Mouse (Mus musculus): ENCODE measurements around the gene Lrrc37a. TPM values are rescaled to one million over a fixed set of nuclear protein-coding genes. Genes with fewer than 3 reads are reported as not detected.

Lrrc37a gene
- total and polyA plus RNA-seq, 2 experiments from 2014 or later = under 0.01 TPM; not detected in 1

GRCm38 (mm10) chr11:103436282-103436681 is 68.1 kb downstream of the Lrrc37a start:
- no peaks in the 10 kb centered on the region for H3K9me3 ChIP-seq (ENCODE audit: low read length)
- H3K9ac ChIP-seq (replicated peaks; ENCODE audit: low read length) = no peak overlapping the region
- no peaks in the 10 kb centered on the region for H3K27me3 ChIP-seq (ENCODE audit: insufficient read depth, low read length)
- ATAC-seq = no peak
- H3K4me3 ChIP-seq (ENCODE audit: low read length) = no peak overlapping the region
- no peak overlapping the region for H3K27ac ChIP-seq
- no peaks in the 10 kb centered on the region for H3K4me1 ChIP-seq (ENCODE audit: insufficient read depth, low read length)
- no peak for DNase-seq (ENCODE audit: low spot score)
- H3K36me3 ChIP-seq (ENCODE audit: insufficient read depth, low read length) = no peaks in the 10 kb centered on the region
- H3K4me2 ChIP-seq (ENCODE audit: low read depth, low read length) = no peak overlapping the region
- 87% methylated on average over 5 of the region's 5 CpGs for WGBS
- no peak for TF ChIP-seq CTCF (IDR thresholded peaks at IDR 0.05; ENCODE audit: low read depth)

DNA sequence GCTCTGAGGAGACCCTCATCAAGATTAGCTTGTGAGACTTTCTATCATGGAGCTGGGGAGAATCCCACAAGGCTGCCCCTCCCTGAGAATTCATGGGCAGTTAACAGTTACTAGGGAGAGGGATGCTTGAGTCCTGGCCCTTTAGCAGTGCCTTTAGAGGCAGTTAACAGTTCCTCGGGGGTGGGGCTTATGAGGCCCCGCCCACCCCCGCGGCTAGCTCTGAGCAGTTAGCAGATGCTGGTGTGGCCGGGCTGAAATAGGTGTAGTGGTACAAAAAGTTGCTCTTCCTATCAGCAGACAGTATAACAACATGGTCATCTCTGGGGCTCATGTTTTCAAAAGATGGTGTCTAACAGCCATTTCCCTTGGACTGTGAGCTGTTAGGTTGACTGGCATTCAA is 79.4 kb downstream of the Lrrc37a start:
- 29% methylated on average over 5 of the region's 5 CpGs for WGBS
- H3K36me3 ChIP-seq (ENCODE audit: insufficient read depth, low read length) = no peaks in the 10 kb centered on the region
- no peak for TF ChIP-seq CTCF (IDR thresholded peaks at IDR 0.05; ENCODE audit: low read depth)
- DNase-seq (ENCODE audit: low spot score) (no peak), ATAC-seq (no peak)
- H3K9me3 ChIP-seq (ENCODE audit: low read length) = no peaks in the 10 kb centered on the region
- no peak overlapping the region for H3K4me3 ChIP-seq (ENCODE audit: low read length)
- no peak overlapping the region for H3K4me2 ChIP-seq (ENCODE audit: low read depth, low read length)
- no peak overlapping the region for H3K27ac ChIP-seq
- H3K4me1 ChIP-seq (ENCODE audit: insufficient read depth, low read length) = no peaks in the 10 kb centered on the region
- H3K9ac ChIP-seq (replicated peaks; ENCODE audit: low read length) = no peak overlapping the region
- no peaks in the 10 kb centered on the region for H3K27me3 ChIP-seq (ENCODE audit: insufficient read depth, low read length)

DNA sequence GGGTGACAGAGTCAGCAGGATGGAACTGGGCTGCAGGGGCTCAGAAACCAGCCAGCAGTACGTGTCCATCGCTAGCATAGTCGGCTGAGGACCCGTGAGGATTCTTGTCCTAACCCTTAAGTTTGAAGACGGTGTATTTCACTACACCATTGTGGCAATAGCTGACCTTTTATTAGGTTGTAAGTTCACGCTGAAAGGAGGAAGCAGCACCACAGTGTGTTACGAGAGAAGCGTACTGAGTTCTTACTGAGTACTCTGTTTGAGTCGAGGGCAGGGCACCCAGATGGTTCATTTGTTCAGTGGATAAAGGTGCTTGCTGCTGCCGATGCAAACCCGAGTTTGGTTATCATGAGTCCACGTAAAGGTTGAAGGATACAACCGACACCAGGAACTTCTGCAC is 84.7 kb downstream of the Lrrc37a start:
- no peak for TF ChIP-seq CTCF (IDR thresholded peaks at IDR 0.05; ENCODE audit: low read depth)
- no peaks in the 10 kb centered on the region for H3K36me3 ChIP-seq (ENCODE audit: insufficient read depth, low read length)
- H3K4me1 ChIP-seq (ENCODE audit: insufficient read depth, low read length) = no peaks in the 10 kb centered on the region
- no peaks in the 10 kb centered on the region for H3K9me3 ChIP-seq (ENCODE audit: low read length)
- H3K27me3 ChIP-seq (ENCODE audit: insufficient read depth, low read length) = no peaks in the 10 kb centered on the region
- no peak overlapping the region for H3K4me2 ChIP-seq (ENCODE audit: low read depth, low read length)
- no peak overlapping the region for H3K9ac ChIP-seq (replicated peaks; ENCODE audit: low read length)
- 86% methylated on average over 13 of the region's 13 CpGs for WGBS
- H3K27ac ChIP-seq = no peak overlapping the region
- ATAC-seq (no peak), DNase-seq (ENCODE audit: low spot score) (no peak)
- no peak overlapping the region for H3K4me3 ChIP-seq (ENCODE audit: low read length)

DNA sequence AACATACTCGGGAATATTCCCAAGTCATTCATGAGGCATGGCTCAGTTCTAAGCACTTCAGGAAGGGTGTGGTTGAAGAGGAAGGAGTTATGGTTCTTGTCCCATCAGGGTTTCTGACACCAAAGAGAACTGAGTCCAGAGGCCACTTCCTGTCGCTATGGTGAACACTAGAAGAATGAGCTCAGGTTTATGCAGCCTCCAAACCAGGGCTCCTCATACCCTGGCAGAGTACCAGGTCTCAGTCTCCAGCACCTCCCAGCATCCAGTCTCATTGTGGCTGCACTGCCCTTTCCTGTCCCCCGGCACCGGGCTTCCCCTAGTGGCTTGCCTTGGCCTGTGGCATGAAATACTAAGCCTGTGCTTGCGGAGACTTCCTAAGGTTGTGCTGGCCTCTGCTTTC is 85.2 kb downstream of the Lrrc37a start:
- no peaks in the 10 kb centered on the region for H3K36me3 ChIP-seq (ENCODE audit: insufficient read depth, low read length)
- no peak for ATAC-seq
- H3K4me3 ChIP-seq (ENCODE audit: low read length) = no peak overlapping the region
- no peak overlapping the region for H3K27ac ChIP-seq
- WGBS = 81% methylated on average over 5 of the region's 5 CpGs
- H3K4me2 ChIP-seq (ENCODE audit: low read depth, low read length) = no peak overlapping the region
- H3K9me3 ChIP-seq (ENCODE audit: low read length) = no peaks in the 10 kb centered on the region
- H3K27me3 ChIP-seq (ENCODE audit: insufficient read depth, low read length) = no peaks in the 10 kb centered on the region
- no peak for DNase-seq (ENCODE audit: low spot score)
- no peak for TF ChIP-seq CTCF (IDR thresholded peaks at IDR 0.05; ENCODE audit: low read depth)
- no peaks in the 10 kb centered on the region for H3K4me1 ChIP-seq (ENCODE audit: insufficient read depth, low read length)
- H3K9ac ChIP-seq (replicated peaks; ENCODE audit: low read length) = no peak overlapping the region

- no peak for TF ChIP-seq CTCF (IDR thresholded peaks at IDR 0.05; ENCODE audit: low read depth)
- 92% methylated on average over 1 of the region's 1 CpGs for WGBS
- peaks cover 12% of the 10 kb centered on the region; the same call in 1 of the 2 replicates for H3K4me1 ChIP-seq (ENCODE audit: insufficient read depth, low read length)
- no peak for DNase-seq (ENCODE audit: low spot score)
- no peak overlapping the region; the same call in 1 of the 2 replicates for H3K4me3 ChIP-seq (ENCODE audit: low read length)
- no peaks in the 10 kb centered on the region for H3K9me3 ChIP-seq (ENCODE audit: low read length)
- H3K4me2 ChIP-seq (ENCODE audit: low read depth, low read length) = peak overlapping the region; percentile 74
- no peaks in the 10 kb centered on the region for H3K36me3 ChIP-seq (ENCODE audit: insufficient read depth, low read length)
- H3K9ac ChIP-seq (replicated peaks; ENCODE audit: low read length) = no peak overlapping the region
- no peaks in the 10 kb centered on the region for H3K27me3 ChIP-seq (ENCODE audit: insufficient read depth, low read length)
- no peak overlapping the region for H3K27ac ChIP-seq
- no peak for ATAC-seq
These were observed 90.9 kb downstream of the Lrrc37a start for GRCm38 (mm10) chr11:103413516-103413915.

DNA sequence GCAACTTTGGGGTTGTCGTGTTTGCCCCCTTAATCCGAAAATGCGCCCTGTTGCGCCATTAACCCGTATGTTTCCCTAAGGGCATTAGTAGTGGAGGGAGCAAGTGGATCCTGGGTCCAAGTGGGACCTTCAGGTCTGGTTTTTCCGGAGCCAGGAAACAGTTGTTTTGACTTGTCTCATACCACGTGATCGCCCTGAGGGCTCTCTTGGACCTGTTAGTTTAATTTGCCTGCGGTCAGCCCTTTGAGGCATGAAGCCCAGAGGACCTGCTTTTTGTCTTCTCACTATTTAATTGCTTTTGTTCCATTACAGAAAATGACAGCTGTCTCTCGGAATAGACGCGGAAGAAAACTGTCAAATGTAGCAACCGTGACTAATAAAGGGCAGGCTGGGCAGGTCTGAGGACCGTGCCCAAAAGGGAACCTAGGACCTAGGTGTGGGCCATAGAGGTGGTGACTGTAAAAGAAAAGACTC is 91.4 kb downstream of the Lrrc37a start:
- peak overlapping the region; percentile 74 for H3K4me2 ChIP-seq (ENCODE audit: low read depth, low read length)
- ATAC-seq = peak; percentile 37; the same call in 1 of the 2 replicates
- no peaks in the 10 kb centered on the region for H3K9me3 ChIP-seq (ENCODE audit: low read length)
- peak overlapping the region; percentile 65 for H3K27ac ChIP-seq
- WGBS = 3% methylated on average over 14 of the region's 14 CpGs
- no peak for TF ChIP-seq CTCF (IDR thresholded peaks at IDR 0.05; ENCODE audit: low read depth)
- no peak for DNase-seq (ENCODE audit: low spot score)
- H3K4me1 ChIP-seq (ENCODE audit: insufficient read depth, low read length) = peaks cover 12% of the 10 kb centered on the region; the same call in 1 of the 2 replicates
- peak overlapping the region; percentile 78 for H3K4me3 ChIP-seq (ENCODE audit: low read length)
- no peaks in the 10 kb centered on the region for H3K36me3 ChIP-seq (ENCODE audit: insufficient read depth, low read length)
- H3K9ac ChIP-seq (replicated peaks; ENCODE audit: low read length) = peak overlapping the region; percentile 71
- H3K27me3 ChIP-seq (ENCODE audit: insufficient read depth, low read length) = no peaks in the 10 kb centered on the region

All from hindbrain, postnatal 0 days (tissue).